Mouse (Mus musculus): Measurements from ENCODE around the gene P2ry2. TPM values are rescaled to one million over a fixed set of nuclear protein-coding genes. Genes with fewer than 3 reads are reported as not detected.
A peak's percentile ranks its signal among the peaks of the same experiment; 100 is the strongest.

Gene P2ry2
- total RNA-seq, 2 experiments from 2014 or later, result 2.7 to 2.8 TPM

GRCm38 (mm10) chr7:101027623-101028443 is 15.2 kb upstream of the P2ry2 start:
- no peak for DNase-seq (ENCODE audit: low spot score in 2 of 2)

- no peak for DNase-seq (ENCODE audit: low spot score in 2 of 2)
These were observed 14.2 kb upstream of the P2ry2 start for GRCm38 (mm10) chr7:101026836-101027235.

GRCm38 (mm10) chr7:101017492-101017891 is 4.8 kb upstream of the P2ry2 start:
- DNase-seq (ENCODE audit: low spot score in 2 of 2), result no peak

- no peak for DNase-seq (ENCODE audit: low spot score in 2 of 2)
These were observed 4.4 kb upstream of the P2ry2 start for GRCm38 (mm10) chr7:101017021-101017461.

GRCm38 (mm10) chr7:101014985-101015384 is 2.3 kb upstream of the P2ry2 start:
- no peak for DNase-seq (ENCODE audit: low spot score in 2 of 2)

GRCm38 (mm10) chr7:101014041-101014440 is 1.4 kb upstream of the P2ry2 start:
- no peak for DNase-seq (ENCODE audit: low spot score in 2 of 2)

GRCm38 (mm10) chr7:101011681-101012367 is 842 bp downstream of the P2ry2 start:
- peak; percentile 24 to 31 for DNase-seq (ENCODE audit: low spot score in 2 of 2)

- DNase-seq (ENCODE audit: low spot score in 2 of 2), result no peak
These were observed 1.9 kb downstream of the P2ry2 start for GRCm38 (mm10) chr7:101010741-101011140.

GRCm38 (mm10) chr7:101006201-101006600 is 6.5 kb downstream of the P2ry2 start:
- DNase-seq (ENCODE audit: low spot score in 2 of 2), result no peak

- DNase-seq (ENCODE audit: low spot score in 2 of 2), result no peak
These were observed 7.5 kb downstream of the P2ry2 start for GRCm38 (mm10) chr7:101005119-101005518.

GRCm38 (mm10) chr7:101003442-101004326 is 9.0 kb downstream of the P2ry2 start:
- DNase-seq (ENCODE audit: low spot score in 2 of 2), result no peak

- DNase-seq (ENCODE audit: low spot score in 2 of 2), result no peak
These were observed 10.4 kb downstream of the P2ry2 start for GRCm38 (mm10) chr7:101002274-101002673.

- DNase-seq (ENCODE audit: low spot score in 2 of 2), result no peak
These were observed 13.0 kb downstream of the P2ry2 start for GRCm38 (mm10) chr7:100999623-101000022.

- DNase-seq (ENCODE audit: low spot score in 2 of 2), result no peak
These were observed 14.1 kb downstream of the P2ry2 start for GRCm38 (mm10) chr7:100998578-100998960.

GRCm38 (mm10) chr7:100997951-100998577 is 14.6 kb downstream of the P2ry2 start:
- DNase-seq (ENCODE audit: low spot score in 2 of 2), result no peak

- DNase-seq (ENCODE audit: low spot score in 2 of 2), result no peak
These were observed 15.5 kb downstream of the P2ry2 start for GRCm38 (mm10) chr7:100997215-100997614.

- DNase-seq (ENCODE audit: low spot score in 2 of 2), result no peak
These were observed 16.7 kb downstream of the P2ry2 start for GRCm38 (mm10) chr7:100995951-100996350.

- DNase-seq (ENCODE audit: low spot score in 2 of 2), result no peak
These were observed 17.3 kb downstream of the P2ry2 start for GRCm38 (mm10) chr7:100995260-100995864.

GRCm38 (mm10) chr7:100993166-100993565 is 19.5 kb downstream of the P2ry2 start:
- DNase-seq (ENCODE audit: low spot score in 2 of 2), result no peak

- DNase-seq (ENCODE audit: low spot score in 2 of 2), result no peak
These were observed 20.7 kb downstream of the P2ry2 start for GRCm38 (mm10) chr7:100991972-100992371.
